Comparison of ENCODE assay signal across 8 mouse cellular contexts in genomic region chr8:123761266-123761882, GRCm38 (mm10). TPM values are rescaled to one million over a fixed set of nuclear protein-coding genes. Genes with fewer than 3 reads are reported as not detected.
DNase-seq lines count a peak whose midpoint lies in the region; ATAC-seq and TF ChIP-seq lines count a peak whose summit lies in the region.

No protein-coding gene starts in this region.

- peak overlapping the region; percentile 54; the same call in 1 of the 2 replicates for H3K27ac ChIP-seq in intestine, embryonic 16.5 days (ENCODE audit: low read length)
- H3K27ac ChIP-seq in intestine, postnatal 0 days (ENCODE audit: low read depth, low read length): no peak overlapping the region
- H3K27ac ChIP-seq in embryonic facial prominence, embryonic 13.5 days: no peak overlapping the region

- H3K9me3 ChIP-seq in intestine, embryonic 16.5 days (ENCODE audit: control insufficient read depth, low read length): no peaks in the 10 kb centered on the region
- H3K9me3 ChIP-seq in intestine, postnatal 0 days (ENCODE audit: control insufficient read depth): no peaks in the 10 kb centered on the region
- no peaks in the 10 kb centered on the region for H3K9me3 ChIP-seq in embryonic facial prominence, embryonic 13.5 days

- H3K27me3 ChIP-seq in intestine, embryonic 16.5 days (replicated peaks; ENCODE audit: control insufficient read depth, insufficient read depth, low read length): no peaks in the 10 kb centered on the region
- H3K27me3 ChIP-seq in intestine, postnatal 0 days (replicated peaks; ENCODE audit: control insufficient read depth, insufficient read depth, low read length): no peaks in the 10 kb centered on the region
- peaks cover 13% of the 10 kb centered on the region; the same call in 1 of the 2 replicates for H3K27me3 ChIP-seq in embryonic facial prominence, embryonic 13.5 days

- no peak for ATAC-seq in intestine, embryonic 16.5 days
- no peak for ATAC-seq in intestine, postnatal 0 days
- no peak for ATAC-seq in embryonic facial prominence, embryonic 13.5 days (ENCODE audit: insufficient number of reproducible peaks, insufficient read depth, low FRiP score, low TSS enrichment, low read depth)

- no peaks in the 10 kb centered on the region for H3K36me3 ChIP-seq in intestine, embryonic 16.5 days (ENCODE audit: control insufficient read depth, insufficient read depth, low read length)
- H3K36me3 ChIP-seq in intestine, postnatal 0 days (ENCODE audit: control insufficient read depth, insufficient read depth): no peaks in the 10 kb centered on the region
- H3K36me3 ChIP-seq in embryonic facial prominence, embryonic 13.5 days: no peaks in the 10 kb centered on the region

- no peak overlapping the region for H3K4me2 ChIP-seq in intestine, embryonic 16.5 days (ENCODE audit: low read depth, low read length)
- H3K4me2 ChIP-seq in intestine, postnatal 0 days (replicated peaks; ENCODE audit: low read depth): no peak overlapping the region
- peak overlapping the region; percentile 7; the same call in 1 of the 2 replicates for H3K4me2 ChIP-seq in embryonic facial prominence, embryonic 13.5 days

- 47% methylated on average over 12 of the region's 12 CpGs for WGBS in intestine, embryonic 16.5 days
- 44% methylated on average over 12 of the region's 12 CpGs for WGBS in intestine, postnatal 0 days
- 26% methylated on average over 12 of the region's 12 CpGs for WGBS in embryonic facial prominence, embryonic 13.5 days

- H3K9ac ChIP-seq in intestine, embryonic 16.5 days (ENCODE audit: low read depth, low read length): no peak overlapping the region; the same call in 1 of the 2 replicates
- no peak overlapping the region for H3K9ac ChIP-seq in intestine, postnatal 0 days (ENCODE audit: low read depth, low read length)
- H3K9ac ChIP-seq in embryonic facial prominence, embryonic 13.5 days: no peak overlapping the region

- H3K4me3 ChIP-seq in intestine, embryonic 16.5 days (ENCODE audit: low read length): no peak overlapping the region
- H3K4me3 ChIP-seq in intestine, postnatal 0 days (ENCODE audit: low read depth, low read length): no peak overlapping the region
- H3K4me3 ChIP-seq in embryonic facial prominence, embryonic 13.5 days: no peak overlapping the region

- TF ChIP-seq CTCF in intestine, postnatal 0 days (IDR thresholded peaks at IDR 0.05; ENCODE audit: low read depth): no peak

- peak; percentile 58 for DNase-seq in ZHBTc4 (ENCODE audit: low read depth, low spot score)
- peak; percentile 52 for DNase-seq in heart, postnatal 4 days
- peak; percentile 49 for DNase-seq in lung, postnatal 25 days (ENCODE audit: low spot score)
- no peak for DNase-seq in frontal cortex, postnatal 10 days (ENCODE audit: low spot score in 2 of 2)
- no peak for DNase-seq in urinary bladder, postnatal 10 days (ENCODE audit: low spot score)

- H3K4me1 ChIP-seq in intestine, embryonic 16.5 days (ENCODE audit: control insufficient read depth, insufficient read depth, low read length): peaks cover 37% of the 10 kb centered on the region
- peaks cover 16% of the 10 kb centered on the region for H3K4me1 ChIP-seq in intestine, postnatal 0 days (replicated peaks; ENCODE audit: control insufficient read depth, insufficient read depth, low read length)
- peaks cover 38% of the 10 kb centered on the region for H3K4me1 ChIP-seq in embryonic facial prominence, embryonic 13.5 days

RNA-seq across cellular contexts. Expression of gene Rab4a, which starts 44.4 kb away (rescaled TPM):
- polyA plus RNA-seq in intestine, embryonic 16.5 days (2015; fragmentation: Nextera tagmentation; extraction: Ambion mirVana): 66.9 and 71.9 TPM in 2 replicates
- polyA plus RNA-seq in intestine, postnatal 0 days (2015; fragmentation: Nextera tagmentation; extraction: Ambion mirVana): 104 TPM in 2 replicates
- polyA plus RNA-seq in embryonic facial prominence, embryonic 13.5 days (2015; fragmentation: Nextera tagmentation; extraction: Ambion mirVana): 48.9 and 51.7 TPM in 2 replicates
- 10 to 100 TPM in 1 of 2 experiments, 1 to 10 TPM in 1; 9.4 to 12.0 TPM for total RNA-seq in heart, postnatal 4 days (2021)

Comparison
In these comparisons a context has a peak if more than half of its experiments do, and no peak if none do; other contexts are left out.
1. DNase-seq: peak in ZHBTc4 (single experiment), heart, postnatal 4 days (single experiment) and lung, postnatal 25 days (single experiment); none in frontal cortex, postnatal 10 days (0 of 2) and urinary bladder, postnatal 10 days (single experiment).